Mouse (Mus musculus) forebrain, embryonic 12.5 days (tissue): ENCODE results near the gene Adam1a. TPM values are rescaled to one million over a fixed set of nuclear protein-coding genes. Genes with fewer than 3 reads are reported as not detected.

ENCODE experiments used
- ATAC-seq: fragments of 200-750 bp; cut with Nextera tagmentation; 2 replicates; pipeline ENCODE4 v1.8.0; 2017; ENCODE audit warnings: moderate TSS enrichment; ENCODE audit not compliant: low FRiP score
- H3K27ac ChIP-seq: fragments of 300-500 bp; sonication (generic); 2 replicates; pipeline ENCODE4 v1.5.1; 2016; ENCODE audit warnings: mild to moderate bottlenecking
- H3K27me3 ChIP-seq: fragments of 300-500 bp; sonication (generic); 2 replicates; pipeline ENCODE4 v1.6.1; 2016; ENCODE audit warnings: mild to moderate bottlenecking
- H3K36me3 ChIP-seq: fragments of 300-500 bp; sonication (generic); replicated peaks from 2 replicates; pipeline ENCODE4 v1.6.1; 2016; ENCODE audit warnings: mild to moderate bottlenecking
- H3K4me1 ChIP-seq: fragments of 300-500 bp; sonication (generic); 2 replicates; pipeline ENCODE4 v1.6.1; 2016
- H3K4me2 ChIP-seq: fragments of 300-500 bp; sonication (generic); 2 replicates; pipeline ENCODE4 v1.6.1; 2016; ENCODE audit warnings: mild to moderate bottlenecking, moderate library complexity
- H3K4me3 ChIP-seq: fragments of 300-500 bp; sonication (generic); replicated peaks from 2 replicates; pipeline ENCODE4 v1.5.1; 2016; ENCODE audit warnings: mild to moderate bottlenecking
- H3K9ac ChIP-seq: fragments of 300-500 bp; sonication (generic); 2 replicates; pipeline ENCODE4 v1.6.1; 2016; ENCODE audit warnings: mild to moderate bottlenecking
- H3K9me3 ChIP-seq: fragments of 300-500 bp; sonication (generic); 2 replicates; pipeline ENCODE4 v1.6.1; 2016
- WGBS: fragments of 180-500 bp; shearing (Covaris S2); methylation state at CpG from one replicate; pipeline ENCODE4 v1.1.7; 2016; 5-methylcytosine and 5-hydroxymethylcytosine counted together
- polyA plus RNA-seq: library from polyadenylated mRNA; unstranded; fragments of >200 nt; fragmentation: Nextera tagmentation; extraction: Ambion mirVana; gene quantifications from 2 replicates; pipeline ENCODE4 v1.2.1, GENCODE M21; 2016

The Adam1a gene
- polyA plus RNA-seq, 1 experiment from 2014 or later = 3.7 TPM

DNA sequence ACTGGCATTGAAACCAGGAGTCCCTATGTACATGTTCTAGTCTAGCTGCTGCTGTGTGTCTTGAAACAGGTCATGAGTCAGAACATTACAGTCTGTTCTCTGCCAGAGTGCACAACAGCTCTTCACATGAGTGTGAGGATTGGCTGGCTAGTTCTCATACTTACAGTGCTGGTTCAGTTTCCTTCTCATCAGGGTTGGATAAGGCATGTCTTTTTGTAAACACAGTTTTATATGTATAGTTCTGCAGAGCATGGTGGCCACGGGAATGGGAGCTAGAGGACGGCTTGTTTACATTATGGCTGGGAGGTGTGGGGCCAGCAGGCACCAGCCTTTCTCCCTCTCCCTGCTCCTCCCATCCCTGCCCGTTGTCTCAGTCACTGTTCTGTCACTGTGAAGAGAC, 75.7 kb downstream of the Adam1a start:
- 68% methylated on average over 3 of the region's 3 CpGs for WGBS
- no peaks in the 10 kb centered on the region; the same call in 1 of the 2 replicates for H3K4me1 ChIP-seq

More for the DNA sequence above, 75.7 kb downstream of the Adam1a start:
- no peak overlapping the region for H3K4me3 ChIP-seq
- no peak for ATAC-seq
- H3K4me2 ChIP-seq = no peak overlapping the region
- H3K36me3 ChIP-seq = no peaks in the 10 kb centered on the region
- no peak overlapping the region for H3K27ac ChIP-seq
- H3K9me3 ChIP-seq = no peaks in the 10 kb centered on the region
- no peaks in the 10 kb centered on the region for H3K27me3 ChIP-seq
- no peak overlapping the region for H3K9ac ChIP-seq

Other genes starting within 250 kb of the Adam1a start
- gene Trafd1, start 159.8 kb downstream of the Adam1a start, polyA plus RNA-seq = 103 and 109 TPM in 2 replicates
- gene Naa25, start 147.5 kb downstream of the Adam1a start, polyA plus RNA-seq = 49.3 and 51.4 TPM in 2 replicates
- gene Tmem116, start 93.6 kb downstream of the Adam1a start, polyA plus RNA-seq = 0.72 and 1.8 TPM in 2 replicates
- gene Erp29, start 93.0 kb downstream of the Adam1a start, polyA plus RNA-seq = 103 and 115 TPM in 2 replicates
- gene Adam1b, start 42.0 kb downstream of the Adam1a start, polyA plus RNA-seq = 0.10 TPM in 1 of 2 replicates, not detected in the other
- gene Gm42878, start within 50 bp of the Adam1a start, polyA plus RNA-seq = not detected in 2 replicates
- 56.7 and 60.6 TPM in 2 replicates for gene Mapkapk5, start 423 bp upstream of the Adam1a start, polyA plus RNA-seq
- gene Aldh2, start 48.3 kb upstream of the Adam1a start, polyA plus RNA-seq = 108 and 110 TPM in 2 replicates
- gene Acad12, start 73.5 kb upstream of the Adam1a start, polyA plus RNA-seq = 1.3 and 2.0 TPM in 2 replicates
- gene Acad10, start 115.0 kb upstream of the Adam1a start, polyA plus RNA-seq = 1.3 and 2.5 TPM in 2 replicates
- gene Brap, start 115.1 kb upstream of the Adam1a start, polyA plus RNA-seq = 45.2 and 47.3 TPM in 2 replicates
- 58.9 and 77.1 TPM in 2 replicates for gene Atxn2, start 165.9 kb upstream of the Adam1a start, polyA plus RNA-seq